Mouse (Mus musculus) lung, postnatal 36 days (tissue): ENCODE data around the gene Frat2.

Source experiments
- DNase-seq: peaks from one replicate; pipeline ENCODE4 v3.0.0; 2022; ENCODE audit warnings: mixed read lengths

Frat2 gene

DNA sequence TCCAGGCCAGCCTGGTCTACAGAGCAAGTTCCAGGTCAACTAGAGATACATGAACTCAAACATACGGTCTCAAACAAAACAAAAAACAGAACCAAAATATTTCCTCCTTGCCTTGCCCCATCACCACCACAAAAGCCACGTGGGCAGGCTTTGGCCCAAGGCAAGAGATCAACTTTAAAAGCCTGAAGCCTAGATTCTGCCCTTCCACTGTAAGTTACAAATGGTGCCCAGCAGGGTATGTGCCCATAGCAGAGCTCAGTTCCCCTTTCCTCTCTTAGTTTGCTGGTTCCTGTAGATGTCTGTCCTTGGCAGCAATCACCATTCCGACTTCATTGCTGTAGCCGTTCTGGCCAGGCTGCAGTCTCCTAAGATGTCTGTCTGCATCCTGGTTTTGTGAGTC is 5.2 kb downstream of the Frat2 start:
- DNase-seq, result peak; percentile 17

DNA sequence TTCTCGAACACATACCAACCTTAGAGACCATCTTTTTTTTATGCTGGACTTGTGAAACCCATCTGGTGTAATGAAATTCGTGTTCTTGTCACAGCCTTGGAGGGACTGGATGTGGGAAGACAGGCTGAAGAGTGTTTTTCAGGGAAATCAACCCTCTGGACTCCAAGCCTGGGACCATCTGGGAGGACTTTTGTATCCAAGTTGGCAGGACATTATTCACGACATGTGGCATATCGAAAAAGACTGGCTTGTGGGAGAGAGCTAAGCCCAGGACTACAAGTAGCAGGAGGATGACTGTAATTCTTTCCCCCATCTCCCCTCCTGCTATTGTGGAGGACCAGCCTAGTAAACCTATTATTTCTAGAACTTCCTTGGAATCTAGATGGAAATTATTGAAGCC is 5.7 kb downstream of the Frat2 start:
- no peak for DNase-seq

DNA sequence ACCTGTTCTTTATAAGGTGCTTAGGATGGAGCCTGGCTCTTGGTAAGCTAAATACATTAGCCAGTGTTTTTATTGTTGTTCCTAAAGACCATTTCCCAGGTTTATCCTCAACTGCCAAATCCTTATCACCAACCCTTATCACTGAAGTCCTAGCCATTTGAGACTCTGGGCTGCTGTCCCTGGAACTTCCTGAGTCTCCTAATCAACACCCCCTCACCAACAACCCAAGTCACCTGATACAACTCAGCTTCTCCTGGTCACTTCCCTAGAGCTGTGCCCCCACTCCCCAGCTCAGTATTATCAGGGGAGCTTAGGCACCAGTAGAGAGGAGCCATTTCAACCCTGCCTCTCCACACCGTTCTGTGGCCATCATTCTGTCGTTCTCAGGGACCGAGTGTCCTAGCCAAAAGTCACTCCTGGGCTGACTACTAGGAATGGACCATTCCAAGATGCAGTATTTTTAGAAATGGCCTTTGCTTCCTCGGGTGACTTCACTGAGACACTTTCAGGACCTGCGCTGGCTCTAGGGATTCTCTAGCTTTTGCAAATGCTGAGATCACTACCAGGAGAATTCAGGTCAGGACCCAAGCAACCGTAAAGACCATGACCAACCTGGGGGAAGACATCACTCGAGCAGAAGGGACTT is 6.7 kb downstream of the Frat2 start:
- DNase-seq, result no peak

DNA sequence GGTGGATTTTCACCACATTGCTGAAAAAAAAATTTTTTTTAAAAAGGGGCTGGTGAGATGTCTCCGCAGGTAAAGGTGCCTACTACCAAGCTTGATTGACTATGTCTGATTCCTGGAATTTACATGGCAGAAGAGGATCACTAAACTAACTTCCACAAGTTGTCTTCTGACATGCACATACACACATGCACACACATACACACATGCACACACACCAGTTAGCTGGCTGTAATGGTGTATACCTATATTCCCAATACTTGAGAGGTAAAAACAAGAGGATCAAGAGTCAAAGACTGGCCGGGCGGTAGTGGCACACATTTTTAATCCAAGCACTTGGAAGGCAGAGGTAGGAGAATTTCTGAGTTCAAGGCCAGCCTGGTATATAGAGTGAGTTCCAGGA is 8.2 kb downstream of the Frat2 start:
- DNase-seq, result no peak

DNA sequence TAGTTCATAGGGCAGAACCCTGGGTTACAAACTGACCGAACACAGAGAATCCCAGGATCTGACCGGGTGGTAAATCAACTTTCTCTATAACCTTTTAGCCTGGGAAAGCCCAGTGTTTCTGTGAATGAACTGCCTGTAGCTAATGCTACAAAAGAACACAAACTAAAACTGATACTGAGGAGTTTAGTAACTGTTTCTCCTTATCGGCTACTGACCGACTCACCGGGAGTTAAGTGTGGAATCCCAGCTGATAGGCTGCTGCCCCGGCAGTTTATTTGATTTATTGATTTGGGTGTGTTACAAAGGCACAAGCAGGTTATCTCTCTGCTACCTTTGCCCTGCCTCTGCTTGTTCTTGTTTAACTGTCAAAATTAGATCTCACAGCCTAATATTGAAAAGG is 9.1 kb downstream of the Frat2 start:
- no peak for DNase-seq

DNA sequence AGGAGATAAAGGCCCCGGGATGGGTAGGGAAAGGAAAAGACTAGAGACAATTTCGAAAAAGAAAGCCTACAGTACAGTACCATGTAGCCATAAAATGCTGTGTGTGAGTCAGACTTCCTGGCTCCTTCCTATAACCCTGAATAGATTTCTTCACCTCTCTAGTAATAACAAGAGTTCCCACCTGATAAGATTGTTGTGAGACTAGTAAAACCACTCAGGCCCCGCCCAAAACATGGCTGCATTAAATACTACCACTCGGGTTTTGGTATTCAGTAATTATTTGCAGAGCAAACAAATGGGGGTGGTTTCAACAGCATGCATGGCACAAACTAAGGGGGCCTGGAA is 10.0 kb downstream of the Frat2 start:
- peak; percentile 82 for DNase-seq

DNA sequence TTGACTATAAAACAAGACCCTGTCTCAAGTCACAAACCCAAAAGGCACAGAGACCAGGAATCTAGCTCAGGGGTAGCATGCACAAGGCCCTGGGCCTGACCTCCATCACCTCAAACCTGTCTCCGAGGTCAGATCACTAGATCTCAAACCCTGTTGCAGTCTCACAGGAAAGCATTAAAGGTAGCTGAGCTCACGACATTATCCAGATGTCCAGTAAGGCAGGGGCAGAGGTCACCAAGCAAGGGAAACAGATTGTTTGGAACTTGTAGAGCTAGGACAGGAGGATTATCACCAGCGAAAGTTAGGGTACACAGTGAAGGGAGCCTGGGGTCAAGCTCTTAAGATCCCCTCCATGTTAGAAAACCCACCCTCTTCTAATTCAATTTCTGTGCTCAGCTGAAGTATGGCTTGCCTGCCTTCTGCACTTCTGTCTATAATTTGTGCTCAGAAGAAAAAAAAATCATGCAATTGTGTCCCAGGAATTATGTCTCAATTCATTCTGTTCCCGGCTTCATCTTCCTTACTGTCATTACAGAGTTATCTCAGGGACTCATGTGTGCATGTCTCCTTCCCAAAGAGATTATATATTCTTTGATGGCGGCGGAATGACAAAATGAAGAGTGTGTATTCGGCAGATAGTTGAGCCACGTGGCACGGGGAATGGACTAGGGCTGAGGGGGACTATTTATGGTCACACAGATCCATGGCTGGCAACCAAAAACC is 10.6 kb downstream of the Frat2 start:
- no peak for DNase-seq

DNA sequence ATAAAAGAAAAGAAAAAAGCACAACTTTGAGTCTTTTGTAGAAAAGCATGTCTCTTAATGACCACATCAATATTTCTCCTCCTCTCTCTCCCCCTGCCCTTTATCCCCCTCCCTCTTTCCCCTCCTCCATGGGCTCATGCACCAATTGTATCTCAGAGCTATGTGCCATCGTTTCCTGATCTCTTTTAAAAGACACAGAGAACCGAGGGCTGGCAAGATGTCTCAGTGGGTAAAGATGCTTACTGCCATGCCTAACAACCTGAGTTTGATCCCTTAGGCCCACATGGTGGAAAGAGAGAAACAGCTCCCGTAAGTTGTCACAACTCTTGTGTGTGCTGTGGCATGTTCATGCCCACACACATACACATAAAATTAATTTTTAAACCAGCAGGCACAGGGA is 11.2 kb downstream of the Frat2 start:
- DNase-seq, result no peak

DNA sequence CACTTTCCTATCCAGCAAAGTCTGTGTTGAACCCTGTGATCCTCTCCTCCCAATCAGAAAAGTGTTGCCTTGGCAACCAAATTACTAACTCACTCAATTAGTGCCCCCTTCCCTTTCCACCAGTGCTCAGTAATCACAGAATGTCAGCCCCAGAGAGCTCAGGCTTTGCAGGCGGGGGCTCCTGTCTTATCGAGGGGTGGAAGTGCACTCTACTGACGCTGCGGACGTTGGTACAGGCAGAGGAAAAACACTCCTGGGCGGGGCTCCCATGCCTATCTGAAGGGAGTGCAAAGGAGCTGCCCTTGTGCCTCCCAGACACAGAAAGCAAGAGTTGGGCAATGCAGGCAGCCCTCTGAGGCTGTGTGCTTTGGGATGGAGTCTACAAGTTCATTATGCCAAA is 12.1 kb downstream of the Frat2 start:
- peak; percentile 51 for DNase-seq

DNA sequence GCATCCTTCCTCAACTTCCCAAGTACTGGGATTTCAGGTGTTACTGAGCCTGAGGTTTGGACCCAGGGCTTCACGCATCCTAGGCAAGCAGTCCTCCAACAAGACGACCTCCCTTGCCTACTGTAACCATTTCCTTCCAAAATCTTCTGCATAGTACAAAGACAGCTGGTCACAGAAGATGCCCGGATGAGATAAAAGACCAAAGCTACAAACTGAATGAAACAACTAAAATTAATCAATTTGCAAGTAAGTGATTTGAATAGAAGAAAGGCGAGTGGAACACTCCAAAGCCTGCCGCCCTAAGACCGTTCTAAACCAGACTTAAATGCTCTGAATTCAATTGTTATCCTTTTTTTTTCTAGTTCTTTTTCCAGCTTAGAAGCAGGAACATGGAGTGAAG is 12.5 kb downstream of the Frat2 start:
- no peak for DNase-seq

DNA sequence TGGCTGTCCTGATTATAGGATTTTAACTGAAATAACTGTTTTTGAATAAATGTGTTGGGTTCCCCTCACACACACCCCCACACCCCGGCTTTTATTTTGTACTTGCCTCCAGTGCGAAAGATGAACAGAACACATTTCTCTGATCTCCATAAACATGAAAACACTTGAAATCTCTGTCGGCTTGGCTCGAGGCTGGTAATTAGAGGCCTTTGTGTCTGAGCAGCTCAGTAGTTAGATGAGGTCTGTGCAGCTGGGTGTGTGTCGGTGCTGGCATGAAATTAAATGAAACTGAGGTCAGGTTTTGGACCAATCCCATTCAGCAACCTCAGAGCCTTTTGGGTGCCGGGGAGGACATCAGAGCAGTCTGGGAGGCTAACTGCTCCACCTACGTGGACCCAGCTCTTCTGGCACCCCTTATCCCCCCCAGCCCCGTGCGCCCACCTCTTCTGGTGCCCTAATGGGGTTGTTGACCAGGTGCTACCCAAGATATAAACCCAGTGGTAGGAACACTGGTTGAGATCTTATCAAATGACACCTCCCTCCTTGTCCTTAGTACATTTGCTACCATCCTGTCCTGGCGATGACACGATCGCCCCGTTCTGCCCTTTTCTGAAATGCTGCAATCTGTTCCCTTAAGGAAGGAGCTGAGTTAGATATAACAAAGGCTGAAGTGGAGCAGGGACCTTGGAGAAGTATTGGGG is 15.3 kb downstream of the Frat2 start:
- DNase-seq, result no peak

DNA sequence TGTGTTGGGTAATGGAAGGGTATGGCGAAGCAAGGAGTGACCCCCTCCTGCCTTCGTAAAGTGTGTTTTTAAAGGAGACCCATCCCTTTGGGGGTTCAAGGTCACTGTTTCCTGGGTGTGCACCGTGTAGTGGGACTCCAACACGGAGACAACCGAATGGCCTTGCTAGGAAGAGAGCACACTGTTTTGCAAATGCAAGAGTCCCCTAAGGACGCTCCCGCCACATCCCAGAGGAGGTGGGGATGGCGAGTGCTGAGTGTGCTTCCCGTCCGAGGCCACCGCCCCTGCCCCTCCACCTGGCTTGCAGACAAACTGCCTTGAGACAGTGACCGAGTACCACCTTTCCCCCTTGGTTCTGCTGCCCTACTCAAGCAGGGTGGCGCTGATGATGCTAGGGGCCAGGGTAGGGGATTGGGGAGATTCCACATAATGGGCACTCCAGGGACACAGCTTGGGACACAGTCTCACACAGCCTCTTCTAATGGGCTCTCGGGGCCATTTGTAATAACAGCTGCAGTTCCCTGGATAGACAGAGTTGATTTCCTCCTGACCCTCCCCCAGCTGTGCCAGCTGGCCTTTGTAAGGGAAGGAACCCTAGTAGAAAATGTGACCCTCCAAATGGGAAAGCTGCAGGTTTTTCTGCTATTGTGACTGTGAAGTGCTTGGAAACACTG is 16.1 kb downstream of the Frat2 start:
- no peak for DNase-seq

DNA sequence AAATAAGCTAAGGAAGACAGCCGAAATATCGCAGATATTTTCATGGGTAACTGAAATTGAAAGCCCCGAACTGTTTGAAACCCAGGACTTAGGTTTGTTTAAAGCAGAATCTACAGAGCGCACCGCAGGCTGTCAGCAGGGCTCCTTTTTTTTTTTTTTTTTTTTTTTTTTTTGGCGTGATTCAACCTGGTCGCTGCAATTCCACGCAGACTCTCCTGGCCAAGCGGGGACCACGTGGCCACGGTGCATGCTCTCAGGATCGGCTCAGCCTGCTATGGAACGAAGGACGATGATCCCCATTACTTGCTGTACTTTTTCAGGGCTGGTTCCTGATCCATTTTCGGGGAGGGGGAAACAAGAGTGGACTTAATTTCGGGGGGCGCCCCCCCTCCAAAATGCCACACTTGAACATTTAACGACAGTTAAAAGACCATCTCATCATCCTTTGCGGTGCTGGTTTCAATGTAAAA is 16.8 kb downstream of the Frat2 start:
- DNase-seq, result peak; percentile 29

DNA sequence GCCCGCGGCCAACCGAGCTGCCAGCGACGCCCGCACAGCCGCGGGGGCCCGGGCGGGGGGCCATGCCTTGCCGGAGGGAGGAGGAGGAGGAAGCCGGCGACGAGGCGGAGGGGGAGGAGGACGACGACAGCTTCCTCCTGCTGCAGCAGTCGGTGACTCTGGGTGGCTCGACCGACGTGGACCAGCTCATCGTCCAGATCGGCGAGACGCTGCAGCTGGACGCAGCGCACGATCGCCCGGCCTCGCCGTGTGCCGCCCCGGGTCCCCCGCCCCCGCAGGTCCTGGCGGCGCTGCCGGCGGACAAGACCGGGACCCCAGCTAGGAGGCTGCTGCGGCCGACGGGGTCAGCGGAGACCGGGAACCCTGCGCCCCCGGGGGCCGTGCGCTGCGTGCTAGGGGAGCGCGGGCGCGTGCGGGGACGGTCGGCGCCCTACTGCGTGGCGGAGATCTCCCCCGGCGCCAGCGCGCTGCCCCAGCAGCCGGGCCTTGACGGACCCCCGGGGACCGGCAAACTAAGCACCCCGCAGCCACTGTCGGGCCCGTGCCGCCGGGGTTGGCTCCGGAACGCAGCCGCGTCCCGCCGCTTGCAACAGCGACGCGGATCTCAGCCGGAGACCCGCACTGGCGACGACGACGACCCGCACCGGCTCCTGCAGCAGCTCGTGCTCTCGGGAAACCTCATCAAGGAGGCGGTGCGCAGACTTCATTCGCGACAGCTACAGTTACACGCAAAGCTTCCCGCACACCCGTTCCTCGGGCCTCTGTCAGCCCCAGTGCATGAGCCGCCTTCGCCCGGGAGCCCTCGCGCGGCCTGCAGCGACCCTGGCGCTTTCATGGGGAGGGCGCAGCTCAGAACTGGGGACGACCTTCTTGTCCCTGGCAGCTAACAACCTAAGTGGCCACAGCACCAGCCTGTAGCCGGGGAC is 17.6 kb downstream of the Frat2 start:
- DNase-seq, result peak; percentile 45

DNA sequence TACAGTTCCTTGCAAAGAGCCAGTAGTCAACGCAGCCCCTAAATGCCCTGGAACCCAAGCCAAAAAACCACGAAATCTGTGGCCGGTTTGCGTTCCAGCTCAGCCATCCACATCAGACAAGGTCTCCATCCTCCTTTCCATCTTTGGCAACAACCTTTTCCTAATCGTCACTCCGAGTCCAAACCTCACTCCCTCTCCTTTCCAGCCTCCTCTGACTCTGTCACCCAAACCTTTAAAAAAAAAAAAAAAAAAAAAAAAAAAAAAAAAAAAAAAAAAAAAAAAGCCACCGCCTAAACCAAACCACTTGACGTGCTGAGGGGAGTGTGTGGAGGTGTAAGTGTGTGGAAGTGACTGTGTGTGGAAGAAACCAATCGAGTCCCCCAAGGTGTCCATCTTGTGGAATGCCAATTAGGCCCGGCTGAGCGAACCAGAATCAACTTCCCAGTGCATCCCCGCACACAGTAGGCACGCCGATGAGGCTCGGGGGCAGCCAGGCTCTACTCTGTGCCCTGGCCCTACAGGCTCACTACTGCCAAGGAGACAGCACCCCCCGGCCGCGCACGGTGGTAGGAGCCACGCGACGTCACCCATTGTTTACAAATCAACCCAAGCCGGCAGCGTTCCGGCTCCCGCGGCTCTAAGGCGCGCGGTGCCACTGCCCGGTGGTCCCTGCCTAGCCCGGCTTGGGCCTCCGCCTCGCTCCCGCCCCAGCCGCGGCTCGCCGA is 18.4 kb downstream of the Frat2 start, which contains the start of gene Frat1:
Gene Frat1, plus strand, starts transcription at position 590 of the 725 bp plus-strand sequence.
- peak; percentile 93 for DNase-seq

DNA sequence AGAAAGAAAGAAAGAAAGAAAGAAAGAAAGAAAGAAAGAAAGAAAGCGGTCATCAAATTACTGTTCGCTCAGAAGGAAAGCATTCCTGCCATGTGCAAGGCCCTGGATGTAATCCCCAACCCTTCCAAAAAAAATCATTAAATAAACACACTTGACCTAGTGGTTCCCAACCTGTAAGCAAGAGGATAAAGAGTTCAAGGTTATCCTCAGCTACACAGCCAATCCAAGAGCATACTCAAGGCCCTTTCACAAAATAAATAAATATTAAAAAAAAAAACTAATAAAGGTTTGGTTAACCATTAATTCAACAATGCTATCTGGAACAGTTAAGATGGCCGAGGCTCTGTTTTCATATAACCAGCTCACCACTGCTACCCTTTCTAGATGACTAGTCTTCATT is 19.0 kb downstream of the Frat2 start:
- DNase-seq, result no peak

DNA sequence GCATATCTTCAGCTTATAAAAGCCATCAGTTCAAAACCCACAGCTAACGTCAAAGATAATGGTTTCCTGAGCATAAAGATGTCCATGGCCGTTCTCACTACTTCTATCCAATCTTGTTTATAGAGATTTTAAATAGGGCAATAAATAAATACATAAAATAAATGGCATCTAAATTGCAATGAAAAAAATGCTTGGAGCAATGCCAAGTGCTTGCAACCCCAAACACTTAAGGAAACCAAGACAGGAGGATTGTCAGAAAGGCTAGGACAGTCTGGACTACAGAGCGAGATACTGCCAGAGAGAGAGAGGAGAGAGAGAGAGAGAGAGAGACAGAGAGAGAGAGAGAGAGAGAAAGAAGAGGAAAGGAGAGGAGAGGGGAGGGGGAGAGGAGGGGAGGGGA is 21.4 kb downstream of the Frat2 start:
- no peak for DNase-seq

DNA sequence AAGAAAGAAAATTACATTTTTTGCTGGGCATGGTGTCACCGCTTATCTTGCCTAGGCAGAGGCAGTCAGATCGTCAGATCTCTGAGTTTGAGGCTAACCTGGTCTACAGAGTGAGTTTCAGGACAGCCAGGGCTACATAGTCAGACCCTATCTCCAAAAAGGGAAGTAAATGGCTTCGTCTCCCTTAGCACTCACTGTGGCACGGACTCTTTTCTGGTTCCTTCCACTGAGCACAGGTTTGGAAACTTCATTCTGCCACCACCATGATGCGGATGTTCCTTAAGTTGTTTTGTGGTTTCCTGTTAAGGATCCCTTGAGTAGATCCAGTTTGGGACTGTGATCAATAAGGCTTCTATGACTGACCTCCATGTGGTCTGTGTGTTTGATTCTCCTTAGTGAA is 23.0 kb downstream of the Frat2 start:
- no peak for DNase-seq

DNA sequence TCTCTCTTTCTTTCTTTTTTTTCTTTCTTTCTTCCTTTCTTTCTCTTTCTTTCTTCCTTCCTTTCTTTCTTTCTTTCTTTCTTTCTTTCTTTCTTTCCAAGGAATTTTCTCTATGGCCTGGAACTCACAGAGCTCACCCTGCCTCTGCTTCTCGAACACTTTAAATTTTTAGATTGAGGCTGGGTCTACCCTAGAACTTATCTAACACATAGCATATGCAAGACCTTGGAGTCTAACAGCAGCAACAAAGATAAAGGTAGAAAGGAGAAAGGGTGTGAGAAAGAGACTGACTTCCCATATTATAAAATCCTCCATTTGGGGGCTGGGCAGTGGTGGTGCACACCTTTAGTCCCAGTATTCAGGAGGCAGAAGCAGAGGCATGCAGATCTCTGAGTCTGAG is 25.3 kb downstream of the Frat2 start:
- DNase-seq, result no peak

DNA sequence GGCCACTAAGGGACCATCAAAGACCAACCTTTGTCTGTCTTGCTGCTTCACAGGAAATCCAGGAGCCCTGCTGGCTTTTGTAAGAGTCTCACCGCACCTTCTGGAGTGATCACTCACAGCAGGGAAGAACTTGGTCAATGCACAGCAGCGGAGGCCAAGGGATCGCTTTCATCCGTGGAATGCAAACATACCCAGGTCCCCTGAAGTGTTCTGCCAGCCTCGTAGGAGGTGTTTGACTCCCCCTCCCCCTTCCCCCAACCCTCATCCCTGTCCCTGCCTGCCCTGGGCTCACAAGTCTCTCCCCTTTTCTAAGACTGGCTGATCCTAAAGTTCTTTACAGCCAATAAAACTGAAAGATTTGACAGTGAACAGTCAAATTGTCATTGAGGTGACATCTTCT is 26.5 kb downstream of the Frat2 start:
- peak; percentile 41 for DNase-seq

DNA sequence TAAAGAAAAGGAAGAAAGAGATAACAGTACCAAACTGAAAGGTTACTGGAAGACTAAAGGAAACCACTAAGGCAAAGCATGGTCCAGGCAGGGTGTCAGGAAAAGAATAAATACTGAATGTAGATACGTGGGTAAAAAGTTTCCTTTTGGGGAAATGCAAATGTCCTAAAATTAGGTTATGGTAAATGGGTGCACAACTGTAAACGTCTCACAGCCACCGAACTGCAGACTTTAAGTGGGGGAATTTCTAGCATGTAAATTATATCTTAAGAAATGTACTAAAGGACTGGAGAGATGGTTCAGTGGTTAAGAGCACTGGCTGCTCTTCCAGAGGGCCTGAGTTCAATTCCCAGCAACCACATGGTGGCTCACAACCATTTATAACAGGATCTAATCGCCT is 29.2 kb downstream of the Frat2 start:
- no peak for DNase-seq

DNA sequence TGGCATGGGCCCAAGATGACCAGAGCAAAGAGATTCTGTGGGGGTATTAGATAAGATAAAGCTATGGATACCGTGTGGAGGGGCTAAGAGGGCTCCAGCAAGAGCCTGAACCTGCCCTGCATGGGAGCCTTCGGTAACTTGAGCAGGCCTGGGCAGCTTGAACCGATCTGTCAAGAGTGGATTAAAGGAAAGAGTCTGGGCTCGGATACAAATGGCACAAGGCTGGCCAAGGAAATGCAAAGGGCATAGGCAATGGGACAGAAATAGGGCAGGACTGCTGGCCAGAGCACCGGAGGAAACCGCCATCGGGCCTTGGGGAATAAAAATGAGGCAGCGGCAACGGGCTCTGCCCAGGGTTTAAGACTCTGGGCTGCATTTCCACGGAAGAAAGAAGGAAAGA is 30.6 kb downstream of the Frat2 start:
- DNase-seq, result no peak
